Mouse (Mus musculus) heart, embryonic 14.5 days (tissue): ENCODE measurements around the gene March10. TPM values are rescaled to one million over a fixed set of nuclear protein-coding genes. Genes with fewer than 3 reads are reported as not detected.

Experiments used
- ATAC-seq: fragments of 200-750 bp; cut with Nextera tagmentation; 2 replicates; pipeline ENCODE4 v1.8.0; 2017; ENCODE audit warnings: low read depth, moderate TSS enrichment; ENCODE audit not compliant: insufficient number of reproducible peaks, insufficient read depth, low FRiP score
- H3K27ac ChIP-seq, 2 experiments: fragments of 200-500 bp in 1 of 2; fragments of 300-500 bp in 1 of 2; sonication (generic) in 1 of 2; replicated peaks in 1 of 2; 2 replicates each; pipeline ENCODE4 v1.5.1; 2012 to 2014; ENCODE audit warnings: low read depth in 2 of 2, low read length in 2 of 2, control low read depth in 1 of 2, mild to moderate bottlenecking in 1 of 2, mixed read lengths in 1 of 2; ENCODE audit not compliant: control insufficient read depth in 1 of 2, insufficient read depth in 1 of 2
- H3K27me3 ChIP-seq: fragments of 300-500 bp; sonication (generic); 2 replicates; pipeline ENCODE4 v1.6.1; 2014; ENCODE audit warnings: mild to moderate bottlenecking, low read length, control low read depth; ENCODE audit not compliant: control insufficient read depth, insufficient read depth
- H3K36me3 ChIP-seq: fragments of 300-500 bp; sonication (generic); 2 replicates; pipeline ENCODE4 v1.6.1; 2014; ENCODE audit warnings: mild to moderate bottlenecking, control low read depth, low read length, mixed read lengths; ENCODE audit not compliant: control insufficient read depth, insufficient read depth
- H3K4me1 ChIP-seq, 2 experiments: fragments of 200-500 bp in 1 of 2; fragments of 300-500 bp in 1 of 2; sonication (generic) in 1 of 2; 2 replicates each; pipeline ENCODE4 v1.6.1; 2012 to 2014; ENCODE audit warnings: low read length in 2 of 2, control low read depth in 1 of 2, mixed read lengths in 1 of 2; ENCODE audit not compliant: control insufficient read depth in 2 of 2, insufficient read depth in 2 of 2
- H3K4me2 ChIP-seq: fragments of 300-500 bp; sonication (generic); 2 replicates; pipeline ENCODE4 v1.6.1; 2014; ENCODE audit warnings: mild to moderate bottlenecking, low read length
- H3K4me3 ChIP-seq, 2 experiments: fragments of 200-500 bp in 1 of 2; fragments of 300-500 bp in 1 of 2; sonication (generic) in 1 of 2; 2 replicates each; pipeline ENCODE4 v1.5.1; 2012 to 2014; ENCODE audit warnings: low read length in 2 of 2, mild to moderate bottlenecking in 2 of 2, control low read depth in 1 of 2, low read depth in 1 of 2, moderate library complexity in 1 of 2; ENCODE audit not compliant: control insufficient read depth in 1 of 2, insufficient read depth in 1 of 2
- H3K9ac ChIP-seq: fragments of 300-500 bp; sonication (generic); 2 replicates; pipeline ENCODE4 v1.6.1; 2014; ENCODE audit warnings: mild to moderate bottlenecking, low read length
- H3K9me3 ChIP-seq: fragments of 300-500 bp; sonication (generic); 2 replicates; pipeline ENCODE4 v1.6.1; 2016; ENCODE audit warnings: low read length, control low read depth; ENCODE audit not compliant: control insufficient read depth
- WGBS: fragments of 180-500 bp; shearing (Covaris S2); extraction: QIAGEN DNeasy Blood & Tissue Kit; methylation state at CpG from one replicate; pipeline ENCODE4 v1.1.7; 2014; 5-methylcytosine and 5-hydroxymethylcytosine counted together
- polyA plus RNA-seq: library from polyadenylated mRNA; unstranded; fragments of >200 nt; fragmentation: Nextera tagmentation; extraction: Ambion mirVana; gene quantifications from 2 replicates; pipeline ENCODE4 v1.2.1, GENCODE M21; 2014

March10 gene
- polyA plus RNA-seq, 1 experiment from 2014 or later = 0.28 TPM

DNA sequence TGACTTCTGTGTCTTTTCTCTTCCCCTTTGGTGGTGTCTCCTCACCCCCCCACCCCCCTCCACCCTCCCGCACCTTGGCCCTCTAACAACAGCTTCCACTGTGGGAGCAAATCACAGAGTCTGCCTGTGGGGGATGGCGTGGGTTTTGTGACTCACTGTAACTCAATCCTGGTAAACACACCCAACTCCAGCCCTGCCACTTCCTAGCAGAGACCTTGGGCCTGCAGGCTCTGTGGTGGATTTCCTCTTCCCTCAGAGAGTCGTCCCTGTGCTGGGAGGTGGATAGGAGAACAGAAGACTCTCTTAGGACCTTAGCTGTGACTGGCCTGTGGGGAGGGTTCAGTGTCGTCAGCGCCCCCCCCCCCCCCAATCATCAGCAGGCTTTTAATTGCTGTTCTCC is 13.0 kb downstream of the March10 start:
- no peak overlapping the region for H3K4me3 ChIP-seq
- H3K4me2 ChIP-seq = no peak overlapping the region
- H3K9ac ChIP-seq = no peak overlapping the region
- no peak for ATAC-seq
- no peaks in the 10 kb centered on the region for H3K9me3 ChIP-seq
- H3K4me1 ChIP-seq = peaks cover 1 to 4% of the 10 kb centered on the region in 2 experiments; a peak in 3 of 4 replicates
- no peak overlapping the region for H3K27ac ChIP-seq
- H3K36me3 ChIP-seq = no peaks in the 10 kb centered on the region
- WGBS = 56% methylated on average over 5 of the region's 5 CpGs
- H3K27me3 ChIP-seq = no peaks in the 10 kb centered on the region

DNA sequence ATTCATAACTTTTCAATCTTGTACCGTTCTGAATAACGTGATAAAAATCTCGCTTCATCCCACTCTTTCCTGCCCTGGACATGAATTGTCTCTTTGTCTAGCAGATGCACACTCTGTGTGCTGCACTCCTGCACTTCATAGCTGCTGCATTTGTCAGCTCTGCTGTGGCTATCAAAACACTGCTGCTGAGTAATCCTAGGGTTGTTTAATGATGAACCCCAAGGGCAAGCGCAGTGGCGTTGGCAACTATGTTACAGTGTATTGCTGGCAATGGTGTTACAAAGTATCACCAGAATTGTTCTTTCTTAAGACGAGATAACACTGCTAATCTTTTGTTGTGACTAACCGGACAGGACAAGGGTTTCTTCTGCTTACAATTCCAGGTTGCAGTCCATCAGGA is 16.7 kb downstream of the March10 start:
- no peak overlapping the region for H3K4me3 ChIP-seq
- no peak overlapping the region for H3K4me2 ChIP-seq
- H3K4me1 ChIP-seq = peaks cover 0 to 4% of the 10 kb centered on the region in 2 experiments; a peak in 2 of 4 replicates
- no peak for ATAC-seq
- no peak overlapping the region for H3K27ac ChIP-seq
- no peaks in the 10 kb centered on the region for H3K9me3 ChIP-seq
- H3K9ac ChIP-seq = no peak overlapping the region
- H3K27me3 ChIP-seq = no peaks in the 10 kb centered on the region
- 61% methylated on average over 7 of the region's 7 CpGs for WGBS
- no peaks in the 10 kb centered on the region for H3K36me3 ChIP-seq

DNA sequence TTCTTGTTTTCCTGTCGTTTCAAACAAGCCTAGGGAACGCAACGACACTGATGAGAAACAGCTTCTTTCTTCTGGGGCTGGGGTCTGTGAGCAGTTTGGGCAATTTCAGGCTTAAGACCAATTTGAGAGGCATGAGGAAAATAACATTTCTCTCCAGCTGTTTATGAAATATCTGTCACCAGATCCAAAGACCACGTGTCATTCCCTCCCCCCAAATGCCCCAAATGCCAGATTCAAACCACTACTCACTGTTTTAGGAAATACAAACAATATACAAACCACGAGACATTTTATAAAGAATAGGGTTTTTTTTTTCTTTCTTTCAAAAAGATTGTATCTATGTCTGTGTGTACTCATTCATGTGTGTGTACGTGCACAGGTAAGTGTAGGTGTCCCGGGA is 17.6 kb downstream of the March10 start:
- ATAC-seq = no peak
- WGBS = 68% methylated on average over 7 of the region's 7 CpGs

DNA sequence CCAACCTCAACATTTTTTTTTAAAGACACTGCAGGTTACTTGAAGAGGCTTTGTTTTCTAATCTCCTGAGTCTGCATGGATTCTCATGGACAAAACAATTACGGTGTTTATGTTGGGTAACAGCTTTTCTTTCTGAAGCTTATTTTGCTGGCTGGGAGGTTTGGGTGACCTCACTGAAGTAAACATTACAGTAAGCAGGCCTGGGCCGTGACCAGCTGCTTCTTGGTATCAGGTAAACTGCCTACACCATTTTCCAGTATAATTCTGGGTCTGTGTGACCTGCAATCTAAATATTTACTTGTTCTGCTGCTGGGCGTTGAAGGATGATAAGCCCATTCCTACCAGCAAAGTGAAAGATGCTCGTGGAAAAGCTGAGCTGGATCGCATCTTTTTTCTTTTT is 30.1 kb downstream of the March10 start:
- 72% methylated on average over 5 of the region's 5 CpGs for WGBS
- ATAC-seq = no peak
- no peak overlapping the region for H3K27ac ChIP-seq

More for the DNA sequence above, 17.6 kb downstream of the March10 start:
- no peaks in the 10 kb centered on the region for H3K27me3 ChIP-seq
- H3K36me3 ChIP-seq = no peaks in the 10 kb centered on the region
- H3K4me1 ChIP-seq = peaks cover 0 to 6% of the 10 kb centered on the region in 2 experiments; a peak in 2 of 4 replicates
- H3K9ac ChIP-seq = no peak overlapping the region
- no peak overlapping the region for H3K27ac ChIP-seq
- H3K9me3 ChIP-seq = no peaks in the 10 kb centered on the region
- H3K4me2 ChIP-seq = no peak overlapping the region
- H3K4me3 ChIP-seq = no peak overlapping the region

DNA sequence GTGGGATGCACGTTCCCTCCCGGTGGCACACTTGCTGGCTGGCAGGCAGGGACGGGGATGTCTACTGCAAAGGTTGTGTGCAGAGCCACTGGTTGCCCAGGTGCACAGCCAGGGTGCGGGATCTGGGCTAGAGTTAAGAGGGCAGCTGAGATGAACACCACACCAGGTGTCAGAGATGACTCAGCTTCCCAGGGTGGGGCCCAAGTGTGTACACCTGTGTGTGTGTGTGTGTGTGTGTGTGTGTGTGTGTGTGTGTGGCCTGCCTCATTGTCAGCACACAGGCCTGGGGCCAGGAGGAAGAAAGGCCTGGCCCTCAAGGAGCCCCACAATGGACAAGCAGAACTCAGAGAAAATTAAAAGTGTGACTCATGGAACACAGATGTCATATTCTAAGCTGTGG is 31.9 kb downstream of the March10 start:
- Histone ChIP-seq H3K27me3 (no peaks in the 10 kb centered on the region), H3K4me3 (no peak overlapping the region), H3K36me3 (no peaks in the 10 kb centered on the region), H3K9ac (no peak overlapping the region), H3K4me2 (no peak overlapping the region), H3K4me1 (peaks cover 5 to 8% of the 10 kb centered on the region in 2 experiments; a peak in 3 of 4 replicates), H3K9me3 (no peaks in the 10 kb centered on the region), H3K27ac (no peak overlapping the region)
- WGBS = 93% methylated on average over 4 of the region's 4 CpGs
- ATAC-seq = no peak

More for the DNA sequence above, 30.1 kb downstream of the March10 start:
- H3K9me3 ChIP-seq = no peaks in the 10 kb centered on the region
- H3K36me3 ChIP-seq = no peaks in the 10 kb centered on the region
- no peak overlapping the region for H3K4me2 ChIP-seq
- no peaks in the 10 kb centered on the region for H3K4me1 ChIP-seq
- no peaks in the 10 kb centered on the region for H3K27me3 ChIP-seq
- H3K4me3 ChIP-seq = no peak overlapping the region
- no peak overlapping the region for H3K9ac ChIP-seq

DNA sequence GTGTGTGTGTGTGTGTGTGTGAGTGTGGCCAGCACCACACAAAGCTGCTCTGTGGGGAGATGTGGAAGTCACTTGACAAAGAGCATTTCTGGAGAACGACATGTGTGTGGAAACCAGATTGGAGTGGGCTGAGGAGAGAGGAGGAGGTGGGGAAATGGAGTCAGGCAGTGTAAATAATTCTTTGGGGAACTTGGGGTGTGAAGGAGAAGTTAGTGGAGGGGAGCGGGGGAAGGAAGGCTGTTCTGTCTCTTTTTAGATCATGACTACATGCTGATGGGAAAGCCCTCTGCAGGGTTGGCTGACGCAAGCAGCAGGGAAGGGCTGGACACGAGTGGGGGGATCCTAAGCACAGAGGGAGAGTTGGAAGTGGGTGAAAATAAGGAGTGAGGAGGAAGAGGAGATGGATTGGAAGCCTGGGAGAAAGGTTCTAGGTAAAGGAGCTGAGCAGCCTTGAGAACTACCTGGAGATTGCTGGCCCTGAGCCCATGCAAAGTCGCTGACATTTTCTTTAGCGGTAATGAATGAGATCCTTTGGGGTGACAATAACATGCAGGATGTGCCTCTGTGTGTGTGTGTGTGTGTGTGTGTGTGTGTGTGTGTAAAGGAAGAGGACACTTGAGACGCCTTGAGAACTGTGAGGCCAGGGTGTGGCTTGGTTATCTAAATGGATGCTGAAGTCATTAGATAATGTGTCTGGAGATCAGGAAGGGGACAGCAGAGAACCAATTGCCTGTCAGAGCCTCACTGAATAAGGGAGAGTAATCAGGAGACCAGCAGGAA is 35.7 kb downstream of the March10 start:
- no peak for ATAC-seq
- H3K9me3 ChIP-seq = no peaks in the 10 kb centered on the region
- no peak overlapping the region for H3K27ac ChIP-seq
- H3K27me3 ChIP-seq = no peaks in the 10 kb centered on the region
- peaks cover 5 to 8% of the 10 kb centered on the region in 2 experiments; a peak in 3 of 4 replicates for H3K4me1 ChIP-seq
- H3K36me3 ChIP-seq = no peaks in the 10 kb centered on the region
- no peak overlapping the region for H3K9ac ChIP-seq
- 33% methylated on average over 7 of the region's 7 CpGs for WGBS
- H3K4me3 ChIP-seq = no peak overlapping the region
- H3K4me2 ChIP-seq = no peak overlapping the region

- Histone ChIP-seq H3K9me3 (no peaks in the 10 kb centered on the region), H3K36me3 (no peaks in the 10 kb centered on the region), H3K4me3 (no peak overlapping the region), H3K9ac (no peak overlapping the region), H3K4me1 (peaks cover 5 to 8% of the 10 kb centered on the region in 2 experiments; a peak in 3 of 4 replicates), H3K27me3 (no peaks in the 10 kb centered on the region), H3K27ac (no peak overlapping the region), H3K4me2 (no peak overlapping the region)
- WGBS = 75% methylated on average over 7 of the region's 7 CpGs
- ATAC-seq = no peak
Observed at GRCm38 (mm10) chr11:105419946-105420345, 36.6 kb downstream of the March10 start.

DNA sequence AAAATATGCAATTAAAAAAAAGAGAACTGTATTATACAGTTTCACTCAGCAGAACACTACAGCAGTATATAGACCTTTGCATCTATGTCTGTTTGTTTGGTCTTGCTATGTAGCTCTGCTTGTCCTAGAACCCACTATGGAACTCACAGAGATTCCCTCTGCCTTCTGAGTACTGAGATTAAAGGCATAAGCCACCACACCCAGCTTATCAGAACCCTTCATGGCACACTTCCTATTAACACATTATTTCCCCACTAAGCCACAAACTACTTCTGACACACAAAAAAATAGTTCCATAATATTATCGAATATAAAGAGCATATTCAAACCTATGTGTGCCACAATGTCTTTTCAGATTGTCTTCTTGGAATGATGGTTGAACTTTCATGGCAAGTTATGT is 42.5 kb downstream of the March10 start:
- ATAC-seq = no peak
- H3K9me3 ChIP-seq = no peaks in the 10 kb centered on the region
- no peaks in the 10 kb centered on the region for H3K36me3 ChIP-seq
- H3K4me2 ChIP-seq = no peak overlapping the region
- no peak overlapping the region for H3K4me3 ChIP-seq
- 83% methylated on average over 1 of the region's 1 CpGs for WGBS
- H3K27ac ChIP-seq = no peak overlapping the region
- H3K27me3 ChIP-seq = no peaks in the 10 kb centered on the region
- H3K9ac ChIP-seq = no peak overlapping the region
- no peaks in the 10 kb centered on the region for H3K4me1 ChIP-seq
